Mouse (Mus musculus) erythroid progenitor cell, adult 5-6 weeks (primary cell): ENCODE measurements around the gene Mef2d. TPM values are rescaled to one million over a fixed set of nuclear protein-coding genes. Genes with fewer than 3 reads are reported as not detected.

Source experiments
- ATAC-seq: replicated peaks from 2 replicates; pipeline ENCODE4 v1.8.0; 2016; ENCODE audit warnings: moderate number of reproducible peaks, mild to moderate bottlenecking, moderate TSS enrichment, inconsistent platforms; ENCODE audit not compliant: poor library complexity, low FRiP score, severe bottlenecking
- total RNA-seq, 2 experiments: library from RNA; stranded (forward) in 1 of 2; stranded (reverse) in 1 of 2; fragments of 150-400 nt in 1 of 2; fragments of 186-747, 209-891 nt in 1 of 2; gene quantifications; 2 replicates each; pipeline versions ENCODE4 v1.2.3 to v1.2.4; 2015 to 2017; ENCODE audit warnings: low replicate concordance in 2 of 2

The Mef2d gene
- total RNA-seq (2015; ENCODE audit: low replicate concordance), result 36.9 and 37.8 TPM in 2 replicates
- total RNA-seq (2017; ENCODE audit: low replicate concordance), result 15.3 and 16.9 TPM in 2 replicates

GRCm38 (mm10) chr3:88141787-88142523 lies at the start of gene Mef2d:
TSS of gene Mef2d (plus strand) at chr3:88142372.
- peak; percentile 70 for ATAC-seq

- no peak for ATAC-seq
Observed at GRCm38 (mm10) chr3:88094126-88094525, 48.0 kb upstream of the Mef2d start.

- ATAC-seq, result no peak
Observed at GRCm38 (mm10) chr3:88097666-88098065, 44.5 kb upstream of the Mef2d start.

GRCm38 (mm10) chr3:88100251-88100650 lies 41.9 kb upstream of the Mef2d start:
- ATAC-seq, result no peak

- no peak for ATAC-seq
Observed at GRCm38 (mm10) chr3:88101736-88102135, 40.4 kb upstream of the Mef2d start.

GRCm38 (mm10) chr3:88102196-88102595 lies 40.0 kb upstream of the Mef2d start:
- no peak for ATAC-seq

- no peak for ATAC-seq
Observed at GRCm38 (mm10) chr3:88102611-88103010, 39.6 kb upstream of the Mef2d start.

GRCm38 (mm10) chr3:88106126-88106525 lies 36.0 kb upstream of the Mef2d start:
- no peak for ATAC-seq

- ATAC-seq, result no peak
Observed at GRCm38 (mm10) chr3:88109126-88109525, 33.0 kb upstream of the Mef2d start.

GRCm38 (mm10) chr3:88114396-88114795 lies 27.8 kb upstream of the Mef2d start:
- ATAC-seq, result no peak

GRCm38 (mm10) chr3:88120117-88120651 lies 22.0 kb upstream of the Mef2d start:
- no peak for ATAC-seq

- no peak for ATAC-seq
Observed at GRCm38 (mm10) chr3:88121164-88122131, 20.7 kb upstream of the Mef2d start.

- ATAC-seq, result no peak
Observed at GRCm38 (mm10) chr3:88125195-88125594, 17.0 kb upstream of the Mef2d start.

- ATAC-seq, result no peak
Observed at GRCm38 (mm10) chr3:88126181-88126580, 16.0 kb upstream of the Mef2d start.

GRCm38 (mm10) chr3:88127636-88128035 lies 14.5 kb upstream of the Mef2d start:
- no peak for ATAC-seq

- no peak for ATAC-seq
Observed at GRCm38 (mm10) chr3:88128056-88128455, 14.1 kb upstream of the Mef2d start.

- no peak for ATAC-seq
Observed at GRCm38 (mm10) chr3:88129006-88129405, 13.2 kb upstream of the Mef2d start.

GRCm38 (mm10) chr3:88131071-88131470 lies 11.1 kb upstream of the Mef2d start:
- no peak for ATAC-seq

- ATAC-seq, result no peak
Observed at GRCm38 (mm10) chr3:88132492-88132891, 9.7 kb upstream of the Mef2d start.

GRCm38 (mm10) chr3:88133187-88133771 lies 8.9 kb upstream of the Mef2d start:
- no peak for ATAC-seq
